Mouse (Mus musculus) embryonic facial prominence, embryonic 15.5 days (tissue): ENCODE measurements around the gene Nbea. TPM values are rescaled to one million over a fixed set of nuclear protein-coding genes. Genes with fewer than 3 reads are reported as not detected.

Experiments
- ATAC-seq: fragments of 200-750 bp; cut with Nextera tagmentation; 2 replicates; pipeline ENCODE4 v1.8.0; 2017; ENCODE audit warnings: low read depth, moderate TSS enrichment; ENCODE audit not compliant: insufficient number of reproducible peaks, low FRiP score, low TSS enrichment
- H3K27ac ChIP-seq: fragments of 300-500 bp; sonication (generic); replicated peaks from 2 replicates; pipeline ENCODE4 v1.5.1; 2015; ENCODE audit warnings: mild to moderate bottlenecking, inconsistent platforms
- H3K27me3 ChIP-seq: fragments of 300-500 bp; sonication (generic); 2 replicates; pipeline ENCODE4 v1.6.1; 2015; ENCODE audit warnings: inconsistent platforms
- H3K36me3 ChIP-seq: fragments of 300-500 bp; sonication (generic); 2 replicates; pipeline ENCODE4 v1.6.1; 2015; ENCODE audit warnings: mild to moderate bottlenecking, inconsistent platforms
- H3K4me1 ChIP-seq: fragments of 300-500 bp; sonication (generic); 2 replicates; pipeline ENCODE4 v1.6.1; 2015; ENCODE audit warnings: inconsistent platforms
- H3K4me2 ChIP-seq: fragments of 300-500 bp; sonication (generic); replicated peaks from 2 replicates; pipeline ENCODE4 v1.6.1; 2015; ENCODE audit warnings: mild to moderate bottlenecking, inconsistent platforms
- H3K4me3 ChIP-seq: fragments of 300-500 bp; sonication (generic); replicated peaks from 2 replicates; pipeline ENCODE4 v1.5.1; 2015; ENCODE audit warnings: mild to moderate bottlenecking, inconsistent platforms
- H3K9ac ChIP-seq: fragments of 300-500 bp; sonication (generic); 2 replicates; pipeline ENCODE4 v1.6.1; 2015; ENCODE audit warnings: inconsistent platforms
- H3K9me3 ChIP-seq: fragments of 300-500 bp; sonication (generic); replicated peaks from 2 replicates; pipeline ENCODE4 v1.6.1; 2016; ENCODE audit warnings: inconsistent platforms
- WGBS: fragments of 180-500 bp; shearing (Covaris S2); methylation state at CpG from one replicate; pipeline ENCODE4 v1.1.7; 2015; 5-methylcytosine and 5-hydroxymethylcytosine counted together
- polyA plus RNA-seq: library from polyadenylated mRNA; unstranded; fragments of >200 nt; fragmentation: Nextera tagmentation; extraction: Ambion mirVana; gene quantifications from 2 replicates; pipeline ENCODE4 v1.2.1, GENCODE M21; 2015

Nbea gene
- 13.3 and 16.8 TPM in 2 replicates for polyA plus RNA-seq

DNA sequence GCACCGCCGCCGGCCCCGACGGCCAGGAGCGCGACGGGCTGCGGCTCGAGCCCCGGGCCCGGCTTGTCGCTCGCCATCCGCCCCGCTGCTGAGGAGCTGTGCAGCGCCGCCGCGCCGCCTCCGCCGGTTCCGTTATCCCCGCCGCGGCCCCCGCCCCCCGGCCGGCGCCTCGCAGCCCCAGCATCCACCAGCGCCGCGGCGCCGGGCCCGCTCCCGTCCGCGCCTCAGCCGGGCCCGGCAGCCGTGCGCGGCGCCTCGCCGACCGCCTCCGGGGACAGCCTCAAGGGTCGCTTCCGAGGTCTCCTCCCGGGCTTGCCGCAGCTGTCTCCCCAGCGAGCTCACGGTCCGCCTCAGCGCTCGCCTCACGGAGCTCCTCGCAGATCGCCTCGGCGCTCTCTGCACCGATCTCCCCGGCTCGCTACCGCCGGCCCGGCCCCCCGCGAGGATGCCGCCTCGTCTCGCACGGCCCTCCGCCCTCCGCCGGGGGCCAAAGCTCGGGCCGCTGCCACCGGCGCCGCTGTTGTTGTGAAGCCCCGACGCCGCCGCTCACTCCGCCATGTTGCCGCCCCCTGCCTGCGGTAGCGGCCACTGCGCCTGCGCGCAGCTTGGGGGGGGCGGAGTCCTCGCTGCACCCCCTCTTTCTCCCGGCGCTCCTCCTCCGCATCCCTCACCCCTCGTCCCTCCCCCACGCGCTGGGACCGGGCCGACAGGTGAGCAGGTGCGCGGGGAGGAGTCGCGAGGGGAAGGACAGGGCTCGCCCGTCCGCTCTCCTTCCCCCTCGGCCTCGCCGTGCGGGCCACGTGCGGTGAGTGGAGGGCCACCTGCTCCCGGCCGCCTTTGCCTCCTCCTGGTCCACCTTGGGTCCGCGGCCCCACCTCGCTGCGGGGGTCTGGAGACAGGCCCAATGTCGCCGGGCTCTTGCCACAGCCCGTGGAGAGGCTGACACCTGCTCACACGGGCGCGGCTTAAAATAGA, at the start of gene Nbea:
Gene Nbea, minus strand, starts transcription at position 543 of the 975 bp plus-strand sequence.
- H3K9ac ChIP-seq, result peak within 1 kb of the TSS; percentile 87
- no peaks in the 10 kb centered on the region for H3K9me3 ChIP-seq
- ATAC-seq, result peak; percentile 86
- H3K4me3 ChIP-seq, result peak within 1 kb of the TSS; percentile 92
- H3K4me1 ChIP-seq, result peaks cover 14% of the 10 kb centered on the region
- under 1% methylated on average over 105 of the region's 131 CpGs for WGBS
- H3K27ac ChIP-seq, result peak within 1 kb of the TSS; percentile 93
- no peaks in the 10 kb centered on the region for H3K36me3 ChIP-seq
- H3K27me3 ChIP-seq, result no peaks in the 10 kb centered on the region
- H3K4me2 ChIP-seq, result peak within 1 kb of the TSS; percentile 85

DNA sequence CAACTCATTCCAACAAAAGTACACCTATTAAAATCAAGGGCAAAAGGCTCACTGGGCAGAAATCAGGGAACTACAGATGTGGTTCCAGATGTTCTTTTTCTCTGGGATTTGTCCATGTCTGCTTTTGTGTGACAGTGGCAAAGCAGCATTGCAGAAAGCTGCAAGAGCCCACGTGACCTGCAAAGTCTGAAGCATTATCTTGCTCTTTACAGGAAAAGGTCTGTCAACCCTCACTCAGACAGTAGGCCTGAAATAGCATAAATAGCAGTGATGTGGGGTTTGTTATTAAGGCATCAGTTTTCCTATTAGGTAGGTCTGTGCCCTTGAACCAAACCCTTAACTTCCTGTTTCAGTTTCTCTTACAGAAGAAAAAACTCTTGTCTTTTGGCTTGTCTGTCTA, 45.8 kb upstream of the Nbea start:
- Histone ChIP-seq H3K4me3 (no peak overlapping the region), H3K27me3 (no peaks in the 10 kb centered on the region), H3K4me1 (no peaks in the 10 kb centered on the region), H3K4me2 (no peak overlapping the region), H3K9me3 (no peaks in the 10 kb centered on the region), H3K9ac (no peak overlapping the region), H3K27ac (no peak overlapping the region), H3K36me3 (no peaks in the 10 kb centered on the region)
- no peak for ATAC-seq
- WGBS, result 49% methylated on average over 1 of the region's 1 CpGs

DNA sequence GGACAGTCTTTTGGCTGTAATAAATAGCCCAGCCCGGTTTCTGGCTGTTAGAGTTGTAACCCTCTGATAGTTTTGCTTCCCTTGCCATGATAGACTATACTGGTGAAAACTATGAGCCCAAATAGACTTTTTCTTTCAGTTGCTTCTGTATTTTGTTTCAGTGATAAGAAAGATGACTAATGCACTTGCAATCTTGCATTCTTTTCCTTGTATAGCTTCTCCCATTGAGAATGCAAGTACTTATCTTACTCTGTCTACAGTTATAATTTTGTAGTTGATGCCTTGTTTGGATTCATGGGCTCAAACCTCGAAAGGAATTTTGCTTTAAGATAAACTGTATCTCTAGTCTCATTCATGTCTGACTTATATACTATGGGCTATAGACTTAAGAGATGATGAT, 32.5 kb upstream of the Nbea start:
- H3K27me3 ChIP-seq, result no peaks in the 10 kb centered on the region
- no peak overlapping the region for H3K4me2 ChIP-seq
- no peak overlapping the region for H3K4me3 ChIP-seq
- no peaks in the 10 kb centered on the region for H3K4me1 ChIP-seq
- ATAC-seq, result no peak
- H3K9me3 ChIP-seq, result no peaks in the 10 kb centered on the region
- H3K27ac ChIP-seq, result no peak overlapping the region
- no peaks in the 10 kb centered on the region for H3K36me3 ChIP-seq
- H3K9ac ChIP-seq, result no peak overlapping the region
- WGBS, result 79% methylated on average over 2 of the region's 2 CpGs

DNA sequence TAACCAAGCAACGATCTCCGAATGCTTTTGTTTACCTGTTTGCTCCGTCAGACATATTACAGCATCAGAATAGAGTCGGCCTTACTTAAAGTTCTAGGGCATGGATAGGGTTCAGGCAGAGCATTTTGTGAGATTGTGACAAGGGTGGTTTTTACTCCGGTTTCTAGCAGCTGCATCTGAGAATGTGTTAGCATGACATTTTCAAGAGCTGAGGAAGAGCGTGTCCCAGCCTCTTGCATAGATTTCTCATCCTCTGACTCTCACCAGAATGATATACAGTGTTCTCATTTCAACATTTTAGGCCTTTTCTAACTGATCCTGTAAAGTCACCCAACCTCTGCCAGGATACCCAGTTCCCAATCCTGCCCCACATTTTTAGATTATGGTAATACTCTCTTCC, 20.5 kb upstream of the Nbea start:
- no peaks in the 10 kb centered on the region for H3K4me1 ChIP-seq
- ATAC-seq, result no peak
- no peak overlapping the region for H3K27ac ChIP-seq
- H3K9ac ChIP-seq, result no peak overlapping the region
- H3K9me3 ChIP-seq, result no peaks in the 10 kb centered on the region
- no peak overlapping the region for H3K4me2 ChIP-seq
- 80% methylated on average over 6 of the region's 6 CpGs for WGBS
- H3K4me3 ChIP-seq, result no peak overlapping the region
- no peaks in the 10 kb centered on the region for H3K36me3 ChIP-seq
- no peaks in the 10 kb centered on the region for H3K27me3 ChIP-seq

DNA sequence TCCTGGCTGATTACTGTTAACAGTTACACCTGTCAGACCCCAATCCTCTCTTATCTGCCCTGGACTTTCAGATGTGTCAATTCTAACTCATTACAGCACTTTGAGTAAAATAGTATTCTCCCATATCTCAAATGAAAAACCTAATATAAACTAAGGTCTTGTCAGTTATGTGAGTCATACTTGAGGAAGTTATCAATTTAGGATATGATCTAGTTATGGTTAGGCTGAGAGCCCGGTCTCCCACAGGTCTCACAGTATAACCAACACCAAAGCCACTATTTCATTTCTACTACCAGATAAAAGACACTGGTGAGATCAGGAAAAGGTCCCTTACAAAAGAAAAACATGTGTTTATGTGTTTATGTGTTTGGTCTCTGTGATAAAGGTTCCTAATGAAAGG, 4.7 kb upstream of the Nbea start:
- Histone ChIP-seq H3K9me3 (no peaks in the 10 kb centered on the region), H3K4me2 (no peak overlapping the region), H3K27me3 (no peaks in the 10 kb centered on the region), H3K36me3 (no peaks in the 10 kb centered on the region), H3K4me1 (peaks cover 5% of the 10 kb centered on the region), H3K27ac (no peak overlapping the region), H3K9ac (no peak overlapping the region), H3K4me3 (no peak overlapping the region)
- 77% methylated on average over 1 of the region's 1 CpGs for WGBS
- no peak for ATAC-seq

DNA sequence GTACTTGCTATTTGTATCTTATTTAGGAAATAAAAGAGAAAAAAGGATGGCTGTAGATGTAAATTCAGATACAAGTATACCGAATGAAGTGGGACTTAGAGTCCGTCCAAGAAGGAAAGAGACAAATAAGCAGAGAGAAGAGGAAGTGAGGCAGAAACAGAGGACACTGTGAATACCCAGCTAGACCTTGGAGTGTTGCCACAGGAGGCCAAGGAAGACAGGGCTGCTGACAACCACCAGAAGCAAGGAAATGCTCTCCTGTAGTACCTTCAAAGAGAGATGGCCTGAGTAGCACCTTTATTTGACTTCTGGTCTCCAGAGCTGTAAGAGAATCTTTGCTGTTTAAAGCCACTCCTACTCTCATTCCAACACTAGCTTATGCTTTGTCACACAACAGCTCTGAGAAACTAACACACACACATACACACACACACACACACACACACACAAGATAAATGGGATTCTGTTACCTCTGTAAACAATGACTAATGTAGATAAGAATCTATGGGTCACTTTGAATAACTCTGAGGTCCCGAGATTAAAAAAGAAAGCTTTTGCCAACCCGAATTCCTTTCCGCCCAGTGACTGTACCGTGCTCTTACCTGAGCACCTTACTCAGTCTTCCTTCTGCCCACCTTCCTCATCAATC, 3.8 kb upstream of the Nbea start:
- H3K27ac ChIP-seq, result no peak overlapping the region
- no peaks in the 10 kb centered on the region for H3K36me3 ChIP-seq
- H3K4me1 ChIP-seq, result peaks cover 5% of the 10 kb centered on the region
- H3K4me3 ChIP-seq, result no peak overlapping the region
- no peak for ATAC-seq
- H3K9me3 ChIP-seq, result no peaks in the 10 kb centered on the region
- 53% methylated on average over 6 of the region's 6 CpGs for WGBS
- no peak overlapping the region for H3K9ac ChIP-seq
- H3K4me2 ChIP-seq, result no peak overlapping the region
- no peaks in the 10 kb centered on the region for H3K27me3 ChIP-seq

DNA sequence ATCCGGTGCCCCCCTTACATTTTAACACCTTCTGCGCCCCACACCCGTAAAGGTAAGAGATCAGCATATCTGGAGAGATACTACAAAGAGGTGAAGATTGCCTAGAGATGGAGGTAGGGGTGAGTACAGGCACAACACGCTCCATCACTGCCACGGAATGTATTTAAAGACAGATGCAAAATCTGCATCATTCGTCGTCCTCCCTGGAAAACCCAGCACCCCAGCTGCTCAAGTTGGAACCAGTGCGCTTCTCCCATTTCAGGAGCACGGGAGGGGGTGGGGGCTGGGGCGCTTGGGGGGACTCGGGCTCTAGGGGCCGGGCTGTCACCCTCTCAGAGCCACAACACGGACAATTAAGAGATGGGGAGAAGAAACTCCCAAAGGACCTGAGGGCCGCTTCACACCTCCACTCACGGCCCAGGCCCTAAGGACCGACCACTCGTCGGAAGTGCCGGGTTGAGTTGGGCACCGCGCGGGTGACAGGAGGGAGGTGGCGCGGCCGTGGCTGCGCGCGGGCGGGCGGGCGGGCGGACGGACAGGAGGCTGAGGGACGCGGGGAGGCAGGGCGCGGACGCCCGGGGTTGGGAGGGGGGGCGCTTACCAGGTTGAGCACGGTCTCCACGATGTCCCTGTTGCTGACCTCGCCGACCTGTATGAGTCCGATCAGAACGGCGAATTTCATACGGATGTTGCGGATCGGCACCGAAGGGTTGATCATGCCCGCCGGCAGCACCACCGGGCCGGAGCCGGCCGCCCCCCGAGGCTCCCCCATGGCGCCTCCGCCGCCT, 936 bp downstream of the Nbea start:
- Histone ChIP-seq H3K4me2 (peak overlapping the region; percentile 85), H3K27ac (peak overlapping the region; percentile 93), H3K4me3 (peak overlapping the region; percentile 92), H3K27me3 (no peaks in the 10 kb centered on the region), H3K4me1 (peaks cover 14% of the 10 kb centered on the region), H3K9ac (peak overlapping the region; percentile 87), H3K9me3 (no peaks in the 10 kb centered on the region), H3K36me3 (no peaks in the 10 kb centered on the region)
- peak; percentile 63 for ATAC-seq
- under 1% methylated on average over 51 of the region's 61 CpGs for WGBS

DNA sequence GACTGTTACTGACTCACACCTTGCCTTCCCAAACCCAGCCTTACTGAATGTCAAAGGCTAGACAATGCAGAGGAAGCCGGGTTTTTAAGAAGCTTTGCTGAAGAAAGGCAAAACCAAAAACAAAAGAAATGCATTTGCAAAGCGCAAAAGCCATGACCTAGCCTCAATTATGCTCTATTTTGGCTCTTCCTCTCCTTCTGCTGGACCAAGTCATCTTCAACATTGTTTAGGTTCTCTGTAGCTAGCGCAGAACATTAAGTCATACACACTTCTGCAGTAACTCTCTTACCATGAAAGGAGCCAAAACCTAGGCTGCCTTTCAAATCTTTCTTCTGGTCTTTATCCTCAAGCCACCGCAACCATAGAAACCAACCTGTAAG, 1.5 kb downstream of the Nbea start:
- Histone ChIP-seq H3K27ac (peak overlapping the region; percentile 93), H3K27me3 (no peaks in the 10 kb centered on the region), H3K4me2 (peak overlapping the region; percentile 85), H3K9ac (peak overlapping the region; percentile 87; the same call in 1 of the 2 replicates), H3K36me3 (no peaks in the 10 kb centered on the region), H3K4me1 (peaks cover 14% of the 10 kb centered on the region), H3K9me3 (no peaks in the 10 kb centered on the region), H3K4me3 (peak overlapping the region; percentile 92)
- ATAC-seq, result no peak
- 5% methylated on average over 4 of the region's 4 CpGs for WGBS

DNA sequence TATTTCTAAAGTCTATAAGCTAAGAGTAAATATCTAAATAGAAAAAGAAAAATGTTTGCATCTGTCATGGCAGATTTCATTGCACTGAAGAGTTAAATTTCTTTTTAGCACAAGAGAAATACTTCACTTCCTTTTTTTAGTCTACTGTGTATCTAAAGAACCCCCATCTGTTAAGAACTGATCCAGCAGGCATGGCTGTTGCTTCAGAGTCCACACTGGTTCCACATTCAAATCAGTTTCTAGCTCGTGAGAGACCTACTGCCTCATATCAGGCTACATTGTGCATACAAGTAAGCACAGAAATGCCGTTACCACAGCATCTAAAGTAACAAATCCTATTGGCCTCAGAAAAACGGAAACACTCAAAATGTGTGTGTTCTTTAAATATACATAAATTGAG, 2.5 kb downstream of the Nbea start:
- WGBS, result 30% methylated on average over 3 of the region's 3 CpGs

DNA sequence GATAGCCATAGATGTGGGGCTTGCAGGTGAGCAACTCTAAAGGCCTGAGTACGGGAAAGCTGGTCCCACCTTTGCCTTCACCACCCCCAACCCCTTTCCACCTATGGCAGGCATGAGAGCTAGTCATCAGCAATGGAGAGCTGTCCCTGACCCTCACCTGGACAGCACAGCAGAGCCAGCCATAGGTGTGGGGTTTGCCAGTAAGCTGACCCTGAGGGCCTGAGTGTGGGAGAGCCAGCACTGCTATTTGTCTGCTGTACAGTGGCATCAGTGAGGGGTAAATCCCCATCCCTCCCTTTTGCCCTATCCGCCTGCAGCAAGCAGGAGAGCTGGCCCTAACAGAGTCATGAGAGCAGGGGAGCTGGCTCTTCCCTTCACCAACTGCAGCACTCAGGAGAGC, 25.6 kb downstream of the Nbea start:
- Histone ChIP-seq H3K4me1 (no peaks in the 10 kb centered on the region), H3K9me3 (no peaks in the 10 kb centered on the region), H3K4me2 (no peak overlapping the region), H3K27me3 (no peaks in the 10 kb centered on the region), H3K4me3 (no peak overlapping the region), H3K9ac (no peak overlapping the region), H3K27ac (no peak overlapping the region), H3K36me3 (no peaks in the 10 kb centered on the region)
- WGBS, result 90% methylated on average over 2 of the region's 2 CpGs
- ATAC-seq, result no peak

More for the DNA sequence above, 2.5 kb downstream of the Nbea start:
- Histone ChIP-seq H3K9me3 (no peaks in the 10 kb centered on the region), H3K9ac (no peak overlapping the region), H3K36me3 (no peaks in the 10 kb centered on the region), H3K4me2 (peak overlapping the region; percentile 85), H3K4me3 (peak overlapping the region; percentile 92; the same call in 1 of the 2 replicates), H3K4me1 (peaks cover 14% of the 10 kb centered on the region), H3K27ac (no peak overlapping the region), H3K27me3 (no peaks in the 10 kb centered on the region)
- no peak for ATAC-seq

DNA sequence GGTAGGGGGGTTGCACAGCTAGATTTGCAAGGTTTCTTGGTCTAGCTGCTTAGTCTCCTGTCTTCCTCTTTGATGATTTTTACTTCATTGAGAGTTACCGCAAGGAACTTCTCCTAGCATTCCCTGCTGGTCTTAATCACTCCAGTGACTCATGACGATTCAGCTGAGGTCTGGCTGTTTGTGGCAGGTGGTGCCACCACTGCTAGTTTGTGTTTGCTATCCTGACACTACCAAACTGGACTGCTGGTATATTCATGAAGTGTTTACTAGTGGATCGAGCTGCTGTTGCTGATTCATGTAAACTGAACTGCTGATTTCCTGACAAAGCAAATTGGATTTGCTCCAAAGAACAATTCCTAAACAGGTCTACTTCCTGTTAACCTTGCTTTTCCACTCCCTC, 56.8 kb downstream of the Nbea start:
- Histone ChIP-seq H3K4me2 (no peak overlapping the region), H3K9me3 (no peaks in the 10 kb centered on the region; the same call in 1 of the 2 replicates), H3K27ac (no peak overlapping the region), H3K27me3 (no peaks in the 10 kb centered on the region), H3K36me3 (no peaks in the 10 kb centered on the region), H3K4me1 (no peaks in the 10 kb centered on the region), H3K9ac (no peak overlapping the region), H3K4me3 (no peak overlapping the region)
- no peak for ATAC-seq
- 73% methylated on average over 3 of the region's 3 CpGs for WGBS
